Mouse (Mus musculus): Measurements from ENCODE around the gene Ppp4r2. TPM values are rescaled to one million over a fixed set of nuclear protein-coding genes. Genes with fewer than 3 reads are reported as not detected.
A peak's percentile ranks its signal among the peaks of the same experiment; 100 is the strongest.

The Ppp4r2 gene
- polyA plus RNA-seq, 1 experiment: 47.7 TPM

- TF ChIP-seq CTCF (IDR thresholded peaks at IDR 0.05; ENCODE audit: borderline replicate concordance, extremely low read depth, insufficient read depth, insufficient read length): no peak
- no peak for TF ChIP-seq POLR2A (IDR thresholded peaks at IDR 0.05; ENCODE audit: borderline replicate concordance, extremely low read depth, insufficient read depth, insufficient read length, poor library complexity, severe bottlenecking)
Measured at GRCm38 (mm10) chr6:100869909-100870308, 36.5 kb downstream of the Ppp4r2 start.

GRCm38 (mm10) chr6:100873191-100873590, 39.8 kb downstream of the Ppp4r2 start:
- no peak for TF ChIP-seq CTCF (IDR thresholded peaks at IDR 0.05; ENCODE audit: borderline replicate concordance, extremely low read depth, insufficient read depth, insufficient read length)
- TF ChIP-seq POLR2A (IDR thresholded peaks at IDR 0.05; ENCODE audit: borderline replicate concordance, extremely low read depth, insufficient read depth, insufficient read length, poor library complexity, severe bottlenecking): no peak
- DNase-seq (ENCODE audit: low read depth): no peak

More at GRCm38 (mm10) chr6:100869909-100870308, 36.5 kb downstream of the Ppp4r2 start:
- no peak for DNase-seq (ENCODE audit: low read depth)

- DNase-seq (ENCODE audit: low read depth): peak; percentile 90
- TF ChIP-seq CTCF (IDR thresholded peaks at IDR 0.05; ENCODE audit: borderline replicate concordance, extremely low read depth, insufficient read depth, insufficient read length): peak; percentile 78; the same call in 1 of the 2 replicates
- TF ChIP-seq POLR2A (IDR thresholded peaks at IDR 0.05; ENCODE audit: borderline replicate concordance, extremely low read depth, insufficient read depth, insufficient read length, poor library complexity, severe bottlenecking): no peak
Measured at GRCm38 (mm10) chr6:100875862-100876623, 42.6 kb downstream of the Ppp4r2 start.

- TF ChIP-seq POLR2A (IDR thresholded peaks at IDR 0.05; ENCODE audit: borderline replicate concordance, extremely low read depth, insufficient read depth, insufficient read length, poor library complexity, severe bottlenecking) (no peak), CTCF (IDR thresholded peaks at IDR 0.05; ENCODE audit: borderline replicate concordance, extremely low read depth, insufficient read depth, insufficient read length) (no peak)
- DNase-seq (ENCODE audit: low read depth): no peak
Measured at GRCm38 (mm10) chr6:100876624-100877017, 43.2 kb downstream of the Ppp4r2 start.

GRCm38 (mm10) chr6:100878546-100878945, 45.1 kb downstream of the Ppp4r2 start:
- no peak for TF ChIP-seq CTCF (IDR thresholded peaks at IDR 0.05; ENCODE audit: borderline replicate concordance, extremely low read depth, insufficient read depth, insufficient read length)
- no peak for TF ChIP-seq POLR2A (IDR thresholded peaks at IDR 0.05; ENCODE audit: borderline replicate concordance, extremely low read depth, insufficient read depth, insufficient read length, poor library complexity, severe bottlenecking)
- DNase-seq (ENCODE audit: low read depth): no peak

- no peak for TF ChIP-seq POLR2A (IDR thresholded peaks at IDR 0.05; ENCODE audit: borderline replicate concordance, extremely low read depth, insufficient read depth, insufficient read length, poor library complexity, severe bottlenecking)
- TF ChIP-seq CTCF (IDR thresholded peaks at IDR 0.05; ENCODE audit: borderline replicate concordance, extremely low read depth, insufficient read depth, insufficient read length): no peak
- DNase-seq (ENCODE audit: low read depth): no peak
Measured at GRCm38 (mm10) chr6:100879607-100880006, 46.2 kb downstream of the Ppp4r2 start.

- DNase-seq (ENCODE audit: low read depth): no peak
- TF ChIP-seq CTCF (IDR thresholded peaks at IDR 0.05; ENCODE audit: borderline replicate concordance, extremely low read depth, insufficient read depth, insufficient read length): no peak
Measured at GRCm38 (mm10) chr6:100881657-100882056, 48.2 kb downstream of the Ppp4r2 start.

- DNase-seq (ENCODE audit: low read depth): peak; percentile 87
- TF ChIP-seq CTCF (IDR thresholded peaks at IDR 0.05; ENCODE audit: borderline replicate concordance, extremely low read depth, insufficient read depth, insufficient read length) (peak; percentile 93), POLR2A (IDR thresholded peaks at IDR 0.05; ENCODE audit: borderline replicate concordance, extremely low read depth, insufficient read depth, insufficient read length, poor library complexity, severe bottlenecking) (no peak)
Measured at GRCm38 (mm10) chr6:100882381-100883213, 49.2 kb downstream of the Ppp4r2 start.

GRCm38 (mm10) chr6:100883233-100883632, 49.8 kb downstream of the Ppp4r2 start:
- TF ChIP-seq CTCF (IDR thresholded peaks at IDR 0.05; ENCODE audit: borderline replicate concordance, extremely low read depth, insufficient read depth, insufficient read length) (peak; percentile 57; the same call in 1 of the 2 replicates), POLR2A (IDR thresholded peaks at IDR 0.05; ENCODE audit: borderline replicate concordance, extremely low read depth, insufficient read depth, insufficient read length, poor library complexity, severe bottlenecking) (no peak)
- DNase-seq (ENCODE audit: low read depth): no peak

GRCm38 (mm10) chr6:100884594-100885225, 51.3 kb downstream of the Ppp4r2 start:
- no peak for TF ChIP-seq CTCF (IDR thresholded peaks at IDR 0.05; ENCODE audit: borderline replicate concordance, extremely low read depth, insufficient read depth, insufficient read length)
- DNase-seq (ENCODE audit: low read depth): peak; percentile 75

GRCm38 (mm10) chr6:100885376-100885775, 52.0 kb downstream of the Ppp4r2 start:
- DNase-seq (ENCODE audit: low read depth): peak; percentile 53
- TF ChIP-seq POLR2A (IDR thresholded peaks at IDR 0.05; ENCODE audit: borderline replicate concordance, extremely low read depth, insufficient read depth, insufficient read length, poor library complexity, severe bottlenecking) (no peak), CTCF (IDR thresholded peaks at IDR 0.05; ENCODE audit: borderline replicate concordance, extremely low read depth, insufficient read depth, insufficient read length) (peak; percentile 23; the same call in 1 of the 2 replicates)

All from brain, embryonic 14.5 days (tissue).